Mouse (Mus musculus): Measurements from ENCODE around the gene Pmepa1.

The Pmepa1 gene

GRCm38 (mm10) chr2:173226792-173227191 lies 49.5 kb downstream of the Pmepa1 start:
- no peak for DNase-seq (ENCODE audit: low spot score in 2 of 2)

DNA sequence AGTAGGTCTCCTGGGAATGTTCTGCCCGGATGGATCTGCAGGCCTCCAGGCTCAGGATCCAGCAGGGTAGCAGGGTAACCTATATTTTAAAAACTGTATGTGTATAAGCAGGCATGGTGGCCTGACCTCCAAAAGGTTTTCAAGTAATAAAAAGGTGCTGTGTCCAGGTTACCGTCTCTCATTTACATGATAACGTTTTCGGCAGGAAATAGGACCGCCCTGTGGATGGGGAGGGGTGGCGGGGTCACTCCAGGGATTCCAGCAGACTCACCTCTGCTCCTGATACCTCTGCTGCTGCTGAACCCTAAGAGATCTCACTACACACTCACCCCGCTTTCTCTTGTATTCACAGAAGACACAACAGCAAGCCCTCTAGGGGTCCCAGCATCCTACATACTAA lies 50.4 kb downstream of the Pmepa1 start:
- DNase-seq (ENCODE audit: low spot score in 2 of 2): no peak

DNA sequence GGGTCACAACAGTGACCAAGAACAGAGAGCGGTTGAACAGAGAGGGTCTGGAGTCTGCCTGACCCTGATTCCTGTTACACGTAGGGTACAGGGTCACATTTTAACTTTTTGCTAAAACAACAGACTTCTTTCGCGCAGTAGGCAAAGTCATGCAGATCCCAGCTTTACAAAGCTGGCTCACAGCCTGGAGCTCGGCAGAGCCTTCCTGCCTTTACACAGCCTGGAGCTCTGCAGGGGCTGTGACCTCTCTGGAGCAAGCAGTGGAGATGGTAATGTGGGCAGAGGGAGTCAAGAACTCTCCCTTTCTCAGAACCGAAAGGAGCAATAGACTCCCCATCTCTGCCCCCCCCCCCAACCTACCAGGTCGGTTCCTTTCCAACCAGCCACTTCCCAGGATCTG lies 51.5 kb downstream of the Pmepa1 start:
- DNase-seq (ENCODE audit: low spot score in 2 of 2): no peak

DNA sequence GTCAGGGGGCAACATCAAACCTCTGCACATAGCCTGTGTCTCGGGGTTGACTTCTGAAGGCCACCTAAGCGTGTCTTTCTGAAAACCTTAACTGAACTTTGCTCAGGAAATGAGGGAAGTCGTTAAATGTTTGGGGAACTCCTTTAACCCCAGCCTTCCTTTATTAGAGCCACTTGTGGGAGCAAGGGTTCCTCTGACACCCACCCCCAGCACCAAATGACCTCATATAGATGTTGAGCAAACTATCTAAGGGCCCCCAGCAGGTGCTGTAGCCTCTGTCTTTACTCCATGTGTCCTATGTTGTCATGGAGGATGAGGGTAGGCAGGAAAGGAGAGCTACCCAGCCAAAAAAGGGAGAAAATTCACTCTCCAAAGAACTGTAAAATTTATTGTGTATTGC lies 52.2 kb downstream of the Pmepa1 start:
- DNase-seq (ENCODE audit: low spot score in 2 of 2): no peak

GRCm38 (mm10) chr2:173223496-173223895 lies 52.8 kb downstream of the Pmepa1 start:
- DNase-seq (ENCODE audit: low spot score in 2 of 2): no peak

- no peak for DNase-seq (ENCODE audit: low spot score in 2 of 2)
Measured at GRCm38 (mm10) chr2:173220754-173221153, 55.6 kb downstream of the Pmepa1 start.

GRCm38 (mm10) chr2:173219256-173219954 lies 56.9 kb downstream of the Pmepa1 start:
- peak; percentile 7 to 26 for DNase-seq (ENCODE audit: low spot score in 2 of 2)

- peak; percentile 6 to 9 for DNase-seq (ENCODE audit: low spot score in 2 of 2)
Measured at GRCm38 (mm10) chr2:173218416-173219141, 57.8 kb downstream of the Pmepa1 start, which contains the start of gene Zbp1. TSS of gene Zbp1 (minus strand) at chr2:173218923.

- peak in 1 of 2 experiments; percentile 2 for DNase-seq (ENCODE audit: low spot score in 2 of 2)
Measured at GRCm38 (mm10) chr2:173217763-173218258, 58.5 kb downstream of the Pmepa1 start.

DNA sequence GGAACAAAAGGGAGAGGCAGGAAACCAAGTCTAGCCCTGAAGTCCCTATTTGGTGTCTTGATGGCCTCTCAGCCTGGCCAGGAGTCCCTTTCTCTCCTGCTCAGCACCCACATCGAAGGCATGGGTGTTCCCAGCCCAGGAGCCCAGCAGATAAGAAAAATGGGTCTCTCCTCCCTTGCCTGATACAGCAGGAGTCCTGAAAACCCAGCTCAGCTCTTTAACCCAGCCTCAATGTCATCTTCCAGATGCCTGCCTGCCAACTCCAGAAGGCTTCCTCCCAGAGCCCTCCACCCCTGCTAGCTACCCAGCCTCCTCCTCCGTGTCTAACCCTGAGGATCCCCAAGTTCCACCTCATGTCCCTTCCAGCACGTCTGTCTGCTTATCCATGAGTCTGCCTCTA lies 59.1 kb downstream of the Pmepa1 start:
- DNase-seq (ENCODE audit: low spot score in 2 of 2): peak in 1 of 2 experiments; percentile 3

DNA sequence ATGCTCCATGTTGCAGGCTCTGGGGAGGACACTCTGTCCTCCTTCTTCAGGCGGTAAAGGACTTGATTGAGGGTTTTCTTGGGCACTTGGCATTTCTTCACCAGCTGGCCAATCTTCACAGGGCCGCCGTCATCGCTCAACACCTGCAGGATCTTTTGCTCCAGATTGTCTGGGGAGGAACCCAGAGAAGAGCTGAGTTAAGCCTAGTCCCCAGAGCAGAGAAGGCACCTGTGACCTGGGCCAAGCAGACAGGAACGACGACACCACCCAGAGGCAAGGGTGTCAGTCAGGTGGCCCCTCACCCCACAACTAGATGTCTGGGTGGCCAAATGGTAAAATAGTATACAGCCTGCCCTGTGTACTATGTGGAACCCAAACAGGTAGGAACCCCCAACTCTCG lies 59.5 kb downstream of the Pmepa1 start:
- peak in 1 of 2 experiments; percentile 5 for DNase-seq (ENCODE audit: low spot score in 2 of 2)

DNA sequence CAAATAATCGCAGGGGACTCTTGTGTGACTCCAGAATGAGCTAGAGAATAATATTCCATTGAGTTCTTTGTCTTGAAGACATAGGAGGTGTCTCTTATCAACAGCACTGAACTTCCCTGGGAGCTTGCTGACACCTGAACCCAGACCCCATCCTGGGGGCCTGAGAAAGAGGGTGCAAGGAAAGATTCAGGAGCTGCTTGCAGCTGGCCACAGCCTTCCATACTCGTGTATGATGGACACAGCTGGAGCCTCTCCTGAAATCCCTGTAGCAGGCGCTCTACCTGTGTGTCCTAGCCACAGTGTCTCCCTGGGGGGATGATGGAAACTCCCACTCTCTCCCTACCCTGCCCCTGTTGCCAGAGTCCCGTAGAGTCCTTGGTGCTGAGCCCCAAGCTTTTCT lies 64.1 kb downstream of the Pmepa1 start:
- peak in 1 of 2 experiments; percentile 2 for DNase-seq (ENCODE audit: low spot score in 2 of 2)

DNA sequence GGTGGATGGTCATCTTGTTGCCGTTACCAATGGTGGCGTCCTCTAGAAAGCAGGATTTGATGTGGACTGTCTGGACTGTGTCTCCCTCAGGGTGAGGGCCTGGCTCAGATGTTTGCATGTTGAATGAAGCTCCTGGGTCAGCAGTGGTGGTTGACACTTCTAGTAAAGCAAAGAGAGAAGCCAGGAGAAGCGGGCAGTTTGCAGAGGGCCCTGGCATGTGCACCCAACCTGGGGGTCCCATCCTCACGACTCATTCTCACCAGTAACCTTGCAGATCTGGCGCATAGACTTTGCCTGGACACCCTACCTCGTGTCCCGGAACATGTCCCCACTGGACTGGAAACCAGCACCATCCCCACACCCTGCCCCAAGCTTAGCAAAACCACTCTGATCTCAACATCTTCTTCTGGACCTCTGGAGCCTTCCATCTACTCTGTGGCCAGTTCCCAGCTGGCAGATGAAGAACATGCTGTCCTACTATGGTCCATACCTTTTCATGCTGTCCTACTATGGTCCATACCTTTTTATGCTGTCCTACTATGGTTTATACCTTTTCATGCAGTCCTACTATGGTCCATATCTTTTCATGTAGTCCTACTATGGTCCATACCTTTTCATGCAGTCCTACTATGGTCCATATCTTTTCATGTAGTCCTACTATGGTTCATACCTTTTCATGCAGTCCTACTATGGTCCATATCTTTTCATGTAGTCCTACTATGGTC lies 67.1 kb downstream of the Pmepa1 start:
- DNase-seq (ENCODE audit: low spot score in 2 of 2): peak in 1 of 2 experiments; percentile 0

DNA sequence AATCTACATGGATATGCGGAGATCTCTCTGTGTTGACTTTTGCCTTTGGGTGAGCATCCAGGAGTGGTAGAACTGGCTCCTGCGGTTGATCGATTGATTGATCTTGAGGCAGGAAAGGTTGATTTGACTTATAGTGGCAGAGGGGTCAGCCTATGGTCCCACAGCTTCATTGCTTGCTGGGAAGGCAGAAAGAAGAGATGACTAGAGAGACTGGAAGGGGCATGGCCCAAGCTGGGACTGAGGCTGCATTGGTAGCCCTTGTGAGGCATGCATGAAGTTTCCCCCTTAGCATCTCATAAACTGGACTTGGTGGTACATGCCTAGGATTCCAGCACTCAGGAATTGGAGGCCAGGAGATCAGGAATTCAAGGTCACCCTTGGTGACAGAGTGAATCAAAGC lies 69.3 kb downstream of the Pmepa1 start:
- no peak for DNase-seq (ENCODE audit: low spot score in 2 of 2)

- DNase-seq (ENCODE audit: low spot score in 2 of 2): peak in 1 of 2 experiments; percentile 4
Measured at GRCm38 (mm10) chr2:173205563-173206099, 70.7 kb downstream of the Pmepa1 start.

DNA sequence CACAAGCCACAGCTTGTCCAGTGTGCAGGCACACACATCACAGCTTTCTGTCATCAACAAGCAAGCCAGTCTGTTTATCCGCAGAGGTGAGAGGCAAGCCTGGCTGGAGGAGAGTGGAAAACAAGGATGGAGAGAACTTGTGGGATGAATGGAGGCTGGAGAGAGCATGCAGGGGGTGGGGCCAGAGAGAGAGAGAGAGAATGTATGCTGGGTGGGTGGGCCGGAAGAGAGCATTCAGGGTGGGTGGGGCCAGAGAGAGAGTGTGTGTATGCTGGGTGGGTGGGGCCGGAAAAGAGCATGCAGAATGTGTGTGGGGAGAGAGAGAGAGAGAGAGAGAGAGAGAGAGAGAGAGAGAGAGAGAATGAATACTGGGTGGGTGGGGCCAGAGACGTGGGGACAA lies 71.7 kb downstream of the Pmepa1 start:
- DNase-seq (ENCODE audit: low spot score in 2 of 2): no peak

- peak in 1 of 2 experiments; percentile 3 for DNase-seq (ENCODE audit: low spot score in 2 of 2)
Measured at GRCm38 (mm10) chr2:173203726-173204125, 72.6 kb downstream of the Pmepa1 start.

GRCm38 (mm10) chr2:173202924-173203689 lies 73.2 kb downstream of the Pmepa1 start:
- peak in 1 of 2 experiments; percentile 5 for DNase-seq (ENCODE audit: low spot score in 2 of 2)

- no peak for DNase-seq (ENCODE audit: low spot score in 2 of 2)
Measured at GRCm38 (mm10) chr2:173194796-173195195, 81.5 kb downstream of the Pmepa1 start.

DNA sequence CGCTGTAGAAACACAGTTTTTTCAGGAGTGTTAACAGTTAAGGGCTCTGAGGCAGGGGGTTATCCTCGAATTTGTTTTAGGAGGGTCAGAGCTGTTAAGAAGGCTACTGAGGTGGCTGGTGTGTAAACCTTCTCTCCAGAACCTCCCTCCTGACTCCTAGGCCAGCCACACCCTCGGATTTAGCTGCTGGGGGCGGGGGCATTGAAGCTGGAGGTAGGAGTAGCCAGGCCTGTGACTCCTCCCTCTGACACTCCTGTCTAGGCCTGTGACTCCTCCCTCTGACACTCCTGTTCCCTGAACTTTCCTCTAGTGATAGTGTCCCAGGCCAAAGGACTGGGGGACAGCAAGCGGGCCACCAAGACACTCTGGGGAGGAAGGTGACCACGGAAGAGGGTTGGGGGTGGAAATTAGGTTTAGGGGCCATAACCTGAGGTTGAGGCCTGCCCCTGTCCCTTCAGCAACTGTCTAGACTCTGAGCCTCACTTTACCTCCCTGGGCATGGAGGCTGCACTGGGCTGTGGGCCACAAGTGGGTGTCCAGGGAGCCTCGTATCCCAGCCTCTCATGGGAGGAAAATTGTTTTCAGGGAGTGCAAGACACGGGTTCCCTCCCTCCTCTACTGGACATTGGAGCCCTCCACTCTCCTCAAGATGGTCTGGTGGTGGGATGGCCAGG lies 89.0 kb downstream of the Pmepa1 start:
- DNase-seq (ENCODE audit: low spot score in 2 of 2): no peak
